Comparison of ENCODE assay signal across 19 mouse cellular contexts in genomic region chr13:49478851-49479374, GRCm38 (mm10). TPM values are rescaled to one million over a fixed set of nuclear protein-coding genes. Genes with fewer than 3 reads are reported as not detected.
DNase-seq lines count a peak whose midpoint lies in the region; ATAC-seq and TF ChIP-seq lines count a peak whose summit lies in the region.
"Had no signal": no experiment of that assay in that cellular context is flagged by ENCODE, and none has a peak within 500 bp of the region (broad histone marks: within the 10 kb centered on the region; RNA-seq: fewer than 3 reads in every experiment).

No protein-coding gene starts in this region.

- H3K27ac ChIP-seq in heart, embryonic 15.5 days, result 0 out of 2 replicates have a peak overlapping the region, but pooled peaks have one; percentile 62
- peak overlapping the region; percentile 84 for H3K27ac ChIP-seq in lung, embryonic 14.5 days (ENCODE audit: low read depth)
- H3K27ac ChIP-seq in embryonic facial prominence, embryonic 15.5 days (replicated peaks), result peak overlapping the region; percentile 86
- peak overlapping the region; percentile 77 for H3K27ac ChIP-seq in stomach, embryonic 14.5 days (ENCODE audit: low read length)
- no peak overlapping the region for H3K27ac ChIP-seq in midbrain, embryonic 10.5 days (replicated peaks)
- H3K27ac ChIP-seq: liver, embryonic 14.5 days; midbrain, embryonic 13.5 days; neural tube, embryonic 12.5 days had no signal

- TF ChIP-seq CTCF in lung, embryonic 14.5 days (IDR thresholded peaks at IDR 0.05; ENCODE audit: low read depth), result no peak

- ATAC-seq in heart, embryonic 15.5 days (replicated peaks; ENCODE audit: insufficient number of reproducible peaks, insufficient read depth, low FRiP score, low read depth), result no peak
- no peak for ATAC-seq in lung, embryonic 14.5 days (ENCODE audit: insufficient read depth)
- no peak for ATAC-seq in embryonic facial prominence, embryonic 15.5 days (ENCODE audit: insufficient number of reproducible peaks, low FRiP score, low TSS enrichment, low read depth)
- no peak for ATAC-seq in stomach, embryonic 14.5 days (ENCODE audit: insufficient number of reproducible peaks, insufficient read depth, low FRiP score, low read depth)
- ATAC-seq: forebrain, embryonic 14.5 days; hindbrain, embryonic 16.5 days; midbrain, embryonic 13.5 days had no signal

- H3K36me3 ChIP-seq in heart, embryonic 15.5 days, result no peaks in the 10 kb centered on the region
- no peaks in the 10 kb centered on the region for H3K36me3 ChIP-seq in lung, embryonic 14.5 days (ENCODE audit: insufficient read depth)
- no peaks in the 10 kb centered on the region for H3K36me3 ChIP-seq in embryonic facial prominence, embryonic 15.5 days
- no peaks in the 10 kb centered on the region for H3K36me3 ChIP-seq in stomach, embryonic 14.5 days (ENCODE audit: control insufficient read depth, insufficient read depth, low read length)
- H3K36me3 ChIP-seq in midbrain, embryonic 10.5 days, result no peaks in the 10 kb centered on the region
- H3K36me3 ChIP-seq: heart, embryonic 13.5 days; midbrain, embryonic 13.5 days; neural tube, embryonic 12.5 days had no signal

- no peak overlapping the region for H3K4me3 ChIP-seq in heart, embryonic 15.5 days
- no peak overlapping the region for H3K4me3 ChIP-seq in lung, embryonic 14.5 days (ENCODE audit: low read depth, low read length)
- H3K4me3 ChIP-seq in embryonic facial prominence, embryonic 15.5 days (replicated peaks), result no peak overlapping the region
- no peak overlapping the region for H3K4me3 ChIP-seq in stomach, embryonic 14.5 days (ENCODE audit: low read depth, low read length)
- H3K4me3 ChIP-seq in midbrain, embryonic 10.5 days, result no peak overlapping the region
- H3K4me3 ChIP-seq: heart, embryonic 13.5 days; midbrain, embryonic 13.5 days; neural tube, embryonic 12.5 days had no signal

- WGBS in heart, embryonic 15.5 days, result 90% methylated on average over 6 of the region's 6 CpGs
- 80% methylated on average over 6 of the region's 6 CpGs for WGBS in lung, embryonic 14.5 days
- WGBS in embryonic facial prominence, embryonic 15.5 days, result 80% methylated on average over 6 of the region's 6 CpGs
- WGBS in stomach, embryonic 14.5 days, result 87% methylated on average over 6 of the region's 6 CpGs
- WGBS in midbrain, embryonic 10.5 days, result 90% methylated on average over 6 of the region's 6 CpGs

- no peak for DNase-seq in heart, adult 8-10 months (ENCODE audit: low spot score)
- DNase-seq in lung, embryonic 14.5 days, result no peak
- DNase-seq in lung, postnatal 36 days, result no peak
- no peak for DNase-seq in midbrain, embryonic 10.5 days (ENCODE audit: low spot score)
- no peak for DNase-seq in urinary bladder, postnatal 25 days (ENCODE audit: low spot score)
- DNase-seq: B cell, adult 2 months; cerebellum, adult 18-20 months; kidney, adult 18-20 months; kidney, postnatal 10 days; right cerebral cortex, adult 18-20 months had no signal

- no peaks in the 10 kb centered on the region for H3K9me3 ChIP-seq in heart, embryonic 15.5 days (replicated peaks)
- H3K9me3 ChIP-seq in lung, embryonic 14.5 days (ENCODE audit: low read depth, low read length), result no peaks in the 10 kb centered on the region
- no peaks in the 10 kb centered on the region for H3K9me3 ChIP-seq in embryonic facial prominence, embryonic 15.5 days (replicated peaks)
- H3K9me3 ChIP-seq in stomach, embryonic 14.5 days (ENCODE audit: control insufficient read depth, low read depth, low read length), result no peaks in the 10 kb centered on the region
- H3K9me3 ChIP-seq in midbrain, embryonic 10.5 days (replicated peaks), result no peaks in the 10 kb centered on the region
- H3K9me3 ChIP-seq: heart, embryonic 13.5 days; midbrain, embryonic 13.5 days; neural tube, embryonic 12.5 days had no signal

- H3K27me3 ChIP-seq in heart, embryonic 15.5 days, result no peaks in the 10 kb centered on the region
- no peaks in the 10 kb centered on the region for H3K27me3 ChIP-seq in lung, embryonic 14.5 days (ENCODE audit: insufficient read depth, low read length)
- no peaks in the 10 kb centered on the region for H3K27me3 ChIP-seq in embryonic facial prominence, embryonic 15.5 days
- H3K27me3 ChIP-seq in stomach, embryonic 14.5 days (ENCODE audit: control insufficient read depth, insufficient read depth, low read length), result no peaks in the 10 kb centered on the region
- no peaks in the 10 kb centered on the region for H3K27me3 ChIP-seq in midbrain, embryonic 10.5 days (ENCODE audit: low read depth, poor library complexity, severe bottlenecking)
- H3K27me3 ChIP-seq: heart, embryonic 13.5 days; midbrain, embryonic 13.5 days; neural tube, embryonic 12.5 days had no signal

- H3K4me1 ChIP-seq in heart, embryonic 15.5 days (replicated peaks), result peaks cover 8% of the 10 kb centered on the region
- peaks cover 10% of the 10 kb centered on the region for H3K4me1 ChIP-seq in lung, embryonic 14.5 days (ENCODE audit: insufficient read depth)
- H3K4me1 ChIP-seq in embryonic facial prominence, embryonic 15.5 days, result peaks cover 15% of the 10 kb centered on the region
- peaks cover 18% of the 10 kb centered on the region; the same call in 1 of the 2 replicates for H3K4me1 ChIP-seq in stomach, embryonic 14.5 days (ENCODE audit: control insufficient read depth, insufficient read depth, low read length)
- no peaks in the 10 kb centered on the region for H3K4me1 ChIP-seq in midbrain, embryonic 10.5 days
- H3K4me1 ChIP-seq: midbrain, embryonic 13.5 days; neural tube, embryonic 12.5 days had no signal

- H3K4me2 ChIP-seq in heart, embryonic 15.5 days, result no peak overlapping the region
- H3K4me2 ChIP-seq in lung, embryonic 14.5 days, result no peak overlapping the region
- no peak overlapping the region for H3K4me2 ChIP-seq in embryonic facial prominence, embryonic 15.5 days (replicated peaks)
- H3K4me2 ChIP-seq in stomach, embryonic 14.5 days (replicated peaks; ENCODE audit: low read depth, low read length), result no peak overlapping the region
- H3K4me2 ChIP-seq: heart, embryonic 13.5 days; midbrain, embryonic 13.5 days; neural tube, embryonic 12.5 days had no signal

- no peak overlapping the region for H3K9ac ChIP-seq in heart, embryonic 15.5 days
- no peak overlapping the region for H3K9ac ChIP-seq in lung, embryonic 14.5 days
- H3K9ac ChIP-seq in embryonic facial prominence, embryonic 15.5 days, result no peak overlapping the region
- H3K9ac ChIP-seq in stomach, embryonic 14.5 days (replicated peaks; ENCODE audit: low read depth, low read length), result no peak overlapping the region
- H3K9ac ChIP-seq: heart, embryonic 13.5 days; liver, embryonic 14.5 days; midbrain, embryonic 13.5 days; neural tube, embryonic 12.5 days had no signal

RNA-seq across cellular contexts. Expression of gene Tes3-ps, which starts 14.2 kb away (rescaled TPM):
- polyA plus RNA-seq in heart, embryonic 15.5 days (2015; fragmentation: Nextera tagmentation; extraction: Ambion mirVana), result 0.71 and 0.87 TPM in 2 replicates
- total RNA-seq in heart, adult 8-10 months (2022), result 1 to 10 TPM in 2 of 4 experiments, under 1 TPM in 2; 0.73 to 1.3 (median 1.0) TPM
- polyA plus RNA-seq in lung, embryonic 14.5 days (2014; fragmentation: Nextera tagmentation; extraction: Ambion mirVana), result 1.3 and 1.4 TPM in 2 replicates
- 0.79 and 1.7 TPM in 2 replicates for polyA plus RNA-seq in embryonic facial prominence, embryonic 15.5 days (2015; fragmentation: Nextera tagmentation; extraction: Ambion mirVana)
- polyA plus RNA-seq in stomach, embryonic 14.5 days (2014; fragmentation: Nextera tagmentation; extraction: Ambion mirVana), result 1.2 and 1.7 TPM in 2 replicates
- polyA plus RNA-seq in midbrain, embryonic 10.5 days (2016; fragmentation: Nextera tagmentation; extraction: Ambion mirVana), result 1.2 and 1.6 TPM in 2 replicates

RNA-seq across cellular contexts. Expression of gene Ecm2, which starts 25.7 kb away (rescaled TPM):
- polyA plus RNA-seq in heart, embryonic 15.5 days (2015; fragmentation: Nextera tagmentation; extraction: Ambion mirVana), result 4.6 and 5.7 TPM in 2 replicates
- 10 to 100 TPM; 10.8 to 14.2 (median 11.6) TPM for total RNA-seq in heart, adult 8-10 months (2022)
- polyA plus RNA-seq in lung, embryonic 14.5 days (2014; fragmentation: Nextera tagmentation; extraction: Ambion mirVana), result 0.66 and 0.74 TPM in 2 replicates
- polyA plus RNA-seq in embryonic facial prominence, embryonic 15.5 days (2015; fragmentation: Nextera tagmentation; extraction: Ambion mirVana), result 2.2 and 2.3 TPM in 2 replicates
- polyA plus RNA-seq in stomach, embryonic 14.5 days (2014; fragmentation: Nextera tagmentation; extraction: Ambion mirVana), result 0.57 and 0.88 TPM in 2 replicates
- polyA plus RNA-seq in midbrain, embryonic 10.5 days (2016; fragmentation: Nextera tagmentation; extraction: Ambion mirVana), result 0.53 and 0.97 TPM in 2 replicates

RNA-seq across cellular contexts. Expression of gene Ippk, which starts 57.9 kb away (rescaled TPM):
- 10.0 and 11.1 TPM in 2 replicates for polyA plus RNA-seq in heart, embryonic 15.5 days (2015; fragmentation: Nextera tagmentation; extraction: Ambion mirVana)
- total RNA-seq in heart, adult 8-10 months (2022), result 1 to 10 TPM; 5.5 to 7.5 (median 7.1) TPM
- 16.1 and 19.5 TPM in 2 replicates for polyA plus RNA-seq in lung, embryonic 14.5 days (2014; fragmentation: Nextera tagmentation; extraction: Ambion mirVana)
- polyA plus RNA-seq in embryonic facial prominence, embryonic 15.5 days (2015; fragmentation: Nextera tagmentation; extraction: Ambion mirVana), result 12.7 and 13.4 TPM in 2 replicates
- 16.3 and 17.8 TPM in 2 replicates for polyA plus RNA-seq in stomach, embryonic 14.5 days (2014; fragmentation: Nextera tagmentation; extraction: Ambion mirVana)
- 18.5 and 20.3 TPM in 2 replicates for polyA plus RNA-seq in midbrain, embryonic 10.5 days (2016; fragmentation: Nextera tagmentation; extraction: Ambion mirVana)
